Mouse (Mus musculus) G1E (cell line): ENCODE results near the gene Ppm1l.

Source experiments
- CTCF ChIP-seq: IDR thresholded peaks from 2 replicates; pipeline ENCODE4 v1.5.1; 2012; ENCODE audit warnings: low read depth, low read length, inconsistent platforms, mixed read lengths
- GATA1 ChIP-seq: IDR thresholded peaks from 2 replicates; pipeline ENCODE4 v1.6.1; 2012; ENCODE audit warnings: borderline replicate concordance, low read length, inconsistent platforms, mixed read lengths
- GATA2 ChIP-seq: IDR thresholded peaks from 2 replicates; pipeline ENCODE4 v1.6.1; 2012; ENCODE audit warnings: low read depth, low read length, inconsistent platforms, borderline replicate concordance
- TAL1 ChIP-seq: conservative IDR thresholded peaks from 2 replicates; pipeline ENCODE4 v1.6.1; 2012; ENCODE audit warnings: low read depth, low read length, inconsistent platforms, mixed read lengths

DNA sequence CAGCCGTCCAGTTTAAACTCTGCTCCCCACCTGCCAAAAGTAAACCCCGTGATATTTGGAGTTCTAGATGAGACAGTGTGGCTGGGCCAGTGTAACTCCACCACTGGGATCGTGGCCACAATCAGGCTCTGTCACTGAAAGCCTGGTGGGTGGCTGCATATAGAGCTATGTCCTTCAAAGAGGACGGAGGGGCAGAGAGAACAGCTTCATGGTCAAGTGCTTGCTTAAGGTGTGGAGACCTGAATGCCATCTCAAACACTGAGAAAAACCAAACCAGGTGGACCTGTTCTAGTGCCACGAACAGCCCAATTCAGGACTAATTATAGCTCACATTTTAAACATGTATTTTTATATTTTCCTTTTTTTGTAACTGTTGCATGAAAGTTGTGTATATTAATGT, 58.3 kb downstream of the Ppm1l start:
- TF ChIP-seq CTCF (no peak), GATA1 (no peak), TAL1 (no peak), GATA2 (no peak)
